Mouse (Mus musculus) gastrocnemius, postnatal 36 days (tissue): Measurements from ENCODE around the gene Nrn1l. TPM values are rescaled to one million over a fixed set of nuclear protein-coding genes. Genes with fewer than 3 reads are reported as not detected.

Experiments used
- DNase-seq, 2 experiments: peaks; one replicate each; pipeline ENCODE4 v3.0.0; 2022
- intact Hi-C: fragments of 180-260 bp; cut with DNase I; formaldehyde crosslinking; loops from one replicate; pipeline ENCODE4 v1.15.1; 2025
- total RNA-seq, 2 experiments: library from RNA; stranded (reverse); gene quantifications; 2 replicates each; pipeline ENCODE4 v1.2.3; 2021

Nrn1l gene
- total RNA-seq, 2 experiments from 2014 or later, result 0.59 TPM; not detected in 1

DNA sequence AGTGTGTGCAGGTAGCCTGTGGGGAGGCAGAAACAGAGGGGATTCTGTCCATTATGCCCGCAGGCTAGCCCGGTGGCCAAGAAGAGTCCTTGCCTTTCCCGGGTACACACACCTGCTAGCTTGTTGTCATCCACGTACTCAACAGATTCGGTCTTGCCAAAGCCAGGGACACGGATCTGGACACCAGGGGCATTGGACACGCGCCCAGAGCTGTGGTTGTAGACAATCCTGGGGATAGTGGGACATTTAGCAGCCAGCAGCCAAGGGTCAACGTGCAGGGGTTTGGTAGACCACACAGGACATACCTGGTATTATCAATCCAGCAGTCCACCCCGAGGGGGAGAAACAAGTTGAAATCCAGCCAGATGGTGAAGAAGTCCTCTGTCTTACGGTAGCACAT lies 48.7 kb downstream of the Nrn1l start:
- intact Hi-C loops, result no loop called here
- DNase-seq, result no peak

DNA sequence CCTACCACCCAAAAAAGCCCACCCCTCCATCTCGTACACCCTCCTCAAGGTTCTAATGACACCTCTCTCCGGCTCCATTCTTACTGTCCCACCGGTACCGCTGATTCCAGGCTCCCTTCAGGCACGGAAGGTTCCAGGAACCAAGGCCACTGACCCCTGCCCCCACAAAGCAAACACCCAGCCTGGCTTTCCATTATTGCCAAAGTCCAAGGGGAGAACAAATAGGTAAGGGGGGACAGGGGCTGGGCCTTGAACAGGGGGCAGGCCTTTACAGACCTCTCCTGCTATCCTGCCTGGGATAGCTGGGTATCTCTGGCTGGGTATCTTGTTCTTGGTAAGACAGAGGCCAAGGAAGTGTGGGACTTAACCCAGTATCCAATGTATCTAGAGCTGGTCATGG lies 49.2 kb downstream of the Nrn1l start:
- intact Hi-C loops, result no loop called here
- no peak for DNase-seq

DNA sequence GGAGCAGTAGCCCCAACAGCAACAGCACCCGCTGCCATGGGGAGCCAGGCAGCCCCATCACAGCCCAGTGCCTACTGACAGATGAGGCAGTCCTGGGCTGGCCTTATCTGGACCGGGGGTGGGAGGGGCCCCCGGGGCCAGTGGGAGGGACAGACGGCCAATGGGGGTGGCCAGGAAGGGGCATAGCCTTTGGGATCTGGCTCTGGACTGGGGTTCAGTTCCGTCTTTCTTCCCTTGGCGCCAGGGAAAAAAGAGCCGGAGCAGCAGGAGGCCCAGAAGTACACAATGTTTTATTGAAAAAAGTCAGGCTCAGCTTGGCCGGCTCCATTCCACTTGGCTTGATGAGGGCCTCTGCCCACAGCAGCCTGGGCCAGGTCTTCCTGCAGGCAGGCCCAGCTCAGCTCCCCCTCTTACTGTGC lies 50.0 kb downstream of the Nrn1l start, which contains the start of gene Lcat:
Lcat (minus strand) TSS at position 62 of the 419 bp plus-strand sequence.
- intact Hi-C loops, result no loop called here

More for the DNA sequence above, 50.0 kb downstream of the Nrn1l start, which contains the start of gene Lcat:
- DNase-seq, result no peak

Other genes starting within 250 kb of the Nrn1l start
- gene Carmil2, start 207.3 kb upstream of the Nrn1l start, total RNA-seq, result 1 to 10 TPM in 1 of 2 experiments, not detected in 1; 1.1 TPM
- gene Acd, start 192.5 kb upstream of the Nrn1l start, total RNA-seq, result 1 to 10 TPM; 6.6 to 6.7 TPM
- gene Pard6a, start 192.4 kb upstream of the Nrn1l start, total RNA-seq, result 1 to 10 TPM; 4.7 to 6.7 TPM
- gene 4933405L10Rik, start 185.9 kb upstream of the Nrn1l start, total RNA-seq, result not detected
- 1 to 10 TPM in 1 of 2 experiments, under 1 TPM in 1; 0.48 to 1.2 TPM for gene Enkd1, start 185.4 kb upstream of the Nrn1l start, total RNA-seq
- 1 to 10 TPM; 6.6 to 6.8 TPM for gene Gfod2, start 134.9 kb upstream of the Nrn1l start, total RNA-seq
- gene Ranbp10, start 66.2 kb upstream of the Nrn1l start, total RNA-seq, result 10 to 100 TPM; 19.7 to 22.0 TPM
- not detected for gene Tsnaxip1, start 65.8 kb upstream of the Nrn1l start, total RNA-seq
- 1 to 10 TPM; 1.1 to 1.2 TPM for gene Cenpt, start 40.3 kb upstream of the Nrn1l start, total RNA-seq
- 10 to 100 TPM; 19.0 TPM for gene Thap11, start 38.4 kb upstream of the Nrn1l start, total RNA-seq
- gene Nutf2, start 33.0 kb upstream of the Nrn1l start, total RNA-seq, result 10 to 100 TPM; 38.4 to 52.9 TPM
- 10 to 100 TPM; 17.6 to 20.1 TPM for gene Edc4, start 12.7 kb upstream of the Nrn1l start, total RNA-seq
- 10 to 100 TPM in 1 of 2 experiments, 1 to 10 TPM in 1; 9.5 to 11.5 TPM for gene Pskh1, start 6.9 kb downstream of the Nrn1l start, total RNA-seq
- not detected for gene Ctrl, start 40.3 kb downstream of the Nrn1l start, total RNA-seq
- 10 to 100 TPM; 15.7 to 24.2 TPM for gene Psmb10, start 44.9 kb downstream of the Nrn1l start, total RNA-seq
- under 1 TPM in 1 of 2 experiments, not detected in 1; 0.25 TPM for gene Lcat, start 49.8 kb downstream of the Nrn1l start, total RNA-seq
- gene Slc12a4, start 72.5 kb downstream of the Nrn1l start, total RNA-seq, result 10 to 100 TPM; 11.2 to 17.7 TPM
- gene Dpep3, start 85.9 kb downstream of the Nrn1l start, total RNA-seq, result not detected
- gene Dus2, start 97.8 kb downstream of the Nrn1l start, total RNA-seq, result 1 to 10 TPM; 9.7 to 10.0 TPM
- not detected for gene Dpep2nb, start 112.4 kb downstream of the Nrn1l start, total RNA-seq
- gene Ddx28, start 118.3 kb downstream of the Nrn1l start, total RNA-seq, result 1 to 10 TPM; 8.2 to 9.6 TPM
- gene Nfatc3, start 165.3 kb downstream of the Nrn1l start, total RNA-seq, result 10 to 100 TPM; 19.5 to 22.8 TPM
- gene Esrp2, start 243.4 kb downstream of the Nrn1l start, total RNA-seq, result under 1 TPM in 1 of 2 experiments, not detected in 1; 0.26 TPM